Mouse (Mus musculus) urinary bladder, postnatal 25 days (tissue): ENCODE measurements around the gene 4930516K23Rik.

Experiments used
- DNase-seq: peaks from one replicate; pipeline ENCODE4 v3.0.0; 2022; ENCODE audit warnings: low spot score

The 4930516K23Rik gene

GRCm38 (mm10) chr7:104061345-104061744, at the start of gene 4930516K23Rik:
TSS of gene 4930516K23Rik (minus strand) at chr7:104061445.
- DNase-seq = no peak

- DNase-seq = no peak
These were observed 43.4 kb upstream of the 4930516K23Rik start, which contains the start of gene Olfr646 for GRCm38 (mm10) chr7:104104757-104104972. TSS of gene Olfr646 (plus strand) at chr7:104104873.

- DNase-seq = no peak
These were observed 42.9 kb upstream of the 4930516K23Rik start for GRCm38 (mm10) chr7:104103913-104104756.

GRCm38 (mm10) chr7:104085365-104085764, 24.1 kb upstream of the 4930516K23Rik start, which contains the start of gene Olfr645:
TSS of gene Olfr645 (minus strand) at chr7:104085465.
- DNase-seq = no peak

- DNase-seq = no peak
These were observed 10.5 kb upstream of the 4930516K23Rik start, which contains the start of gene Olfr644 for GRCm38 (mm10) chr7:104071769-104072168. TSS of gene Olfr644 (minus strand) at chr7:104071869.

GRCm38 (mm10) chr7:104059215-104059614, 2.0 kb downstream of the 4930516K23Rik start:
- no peak for DNase-seq

- DNase-seq = no peak
These were observed 8.7 kb downstream of the 4930516K23Rik start, which contains the start of gene Olfr642 for GRCm38 (mm10) chr7:104052566-104052965. TSS of gene Olfr642 (minus strand) at chr7:104052666.

GRCm38 (mm10) chr7:104050745-104051144, 10.5 kb downstream of the 4930516K23Rik start:
- no peak for DNase-seq

GRCm38 (mm10) chr7:104035145-104035544, 26.1 kb downstream of the 4930516K23Rik start, which contains the start of gene Olfr641:
TSS of gene Olfr641 (plus strand) at chr7:104035445.
- no peak for DNase-seq

GRCm38 (mm10) chr7:104026978-104027377, 34.3 kb downstream of the 4930516K23Rik start:
- no peak for DNase-seq

- DNase-seq = no peak
These were observed 35.8 kb downstream of the 4930516K23Rik start, which contains the start of gene Olfr640 for GRCm38 (mm10) chr7:104025473-104025872. TSS of gene Olfr640 (minus strand) at chr7:104025573.

- no peak for DNase-seq
These were observed 39.6 kb downstream of the 4930516K23Rik start for GRCm38 (mm10) chr7:104021651-104022050.

- DNase-seq = no peak
These were observed 42.3 kb downstream of the 4930516K23Rik start for GRCm38 (mm10) chr7:104018953-104019352.

GRCm38 (mm10) chr7:104017203-104017602, 44.0 kb downstream of the 4930516K23Rik start, which contains the start of gene Olfr639:
TSS of gene Olfr639 (minus strand) at chr7:104017303.
- DNase-seq = no peak
